Mouse (Mus musculus) lung, adult 2 months (tissue): ENCODE results near the gene Marc1. TPM values are rescaled to one million over a fixed set of nuclear protein-coding genes. Genes with fewer than 3 reads are reported as not detected.

ENCODE experiments used
- DNase-seq: peaks from one replicate; pipeline ENCODE4 v3.0.0; 2022
- H3K4me1 ChIP-seq: fragments of 200-500 bp; 2 replicates; pipeline ENCODE4 v1.6.1; 2011; ENCODE audit warnings: low read length; ENCODE audit not compliant: control insufficient read depth, insufficient read depth
- H3K4me3 ChIP-seq: fragments of 200-500 bp; replicated peaks from 2 replicates; pipeline ENCODE3; 2011; ENCODE audit warnings: low read depth, mild to moderate bottlenecking, control low read depth, low read length; ENCODE audit errors: extremely low read depth
- CTCF ChIP-seq: fragments of 200-500 bp; IDR thresholded peaks from 2 replicates; pipeline ENCODE4 v1.5.1; 2011; ENCODE audit warnings: mild to moderate bottlenecking, low read length, control low read depth; ENCODE audit not compliant: insufficient read depth
- POLR2A ChIP-seq: fragments of 200-500 bp; IDR thresholded peaks from 2 replicates; pipeline ENCODE4 v1.6.1; 2011; ENCODE audit warnings: low read depth, mild to moderate bottlenecking, control low read depth, low read length, borderline replicate concordance; ENCODE audit errors: extremely low read depth
- WGBS: fragments of 180-500 bp; shearing (Covaris S2); methylation state at CpG from one replicate; pipeline ENCODE4 v1.1.7; 2018; 5-methylcytosine and 5-hydroxymethylcytosine counted together
- polyA plus RNA-seq: library from polyadenylated mRNA; depleted of rRNA; stranded (reverse); fragments of >200 nt; gene quantifications from 2 replicates; pipeline ENCODE4 v1.2.3, GENCODE M21; 2012; rRNA removed

The Marc1 gene
- polyA plus RNA-seq, 1 experiment, result 1.2 TPM

DNA sequence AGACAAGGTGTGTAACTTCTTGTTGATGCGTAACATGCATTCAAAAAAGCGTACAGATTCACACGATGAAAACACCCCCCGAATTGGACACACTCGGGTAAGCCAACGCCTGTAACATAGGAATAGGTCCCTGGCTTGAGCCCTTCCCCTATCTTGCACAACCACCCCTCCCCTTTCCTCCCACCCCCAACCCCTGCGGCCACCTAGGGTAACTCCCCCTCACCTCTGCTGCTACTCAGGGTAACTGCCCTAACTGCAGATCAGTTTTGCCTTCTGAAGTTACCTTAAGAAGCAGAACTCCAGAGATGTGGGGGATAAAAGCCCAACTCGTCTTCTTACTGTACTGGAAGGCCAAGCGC lies 39.2 kb downstream of the Marc1 start:
- Histone ChIP-seq H3K4me3 (no peak overlapping the region), H3K4me1 (no peaks in the 10 kb centered on the region)
- DNase-seq, result no peak
- 20% methylated on average over 9 of the region's 9 CpGs for WGBS
- no peak for TF ChIP-seq CTCF
- no peak for TF ChIP-seq POLR2A

DNA sequence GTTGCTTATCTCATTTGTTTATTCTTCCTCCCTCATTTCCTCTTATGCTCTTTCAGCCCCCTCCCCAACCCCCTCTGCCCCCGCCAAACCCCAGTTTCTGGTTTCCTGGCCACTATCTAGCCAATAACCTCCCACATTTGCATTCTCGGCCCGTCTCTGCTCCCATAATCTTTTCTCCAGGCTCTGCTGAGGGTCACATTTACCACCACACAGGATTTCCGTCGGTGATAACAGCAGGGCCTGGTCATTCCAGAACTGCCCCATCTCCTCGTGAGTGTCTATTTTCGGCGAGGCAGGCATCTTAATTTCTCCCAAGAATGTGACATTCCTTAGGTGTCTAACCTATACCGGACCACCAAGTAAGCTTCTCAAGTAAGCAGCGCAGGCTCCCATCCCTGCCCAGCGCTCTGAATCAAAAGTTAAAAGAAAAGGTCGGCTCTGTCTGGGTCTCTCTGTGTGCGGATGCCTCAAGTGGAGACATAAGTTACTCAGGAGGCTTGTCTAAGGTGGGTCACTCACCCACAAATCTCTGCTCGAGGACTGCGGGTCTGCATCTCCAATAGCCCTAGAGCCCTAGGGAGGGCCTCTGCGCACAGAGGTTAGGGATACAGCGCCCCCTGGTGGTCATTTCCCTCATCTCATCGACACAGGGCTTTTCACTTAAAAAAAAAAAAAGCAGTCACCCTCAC lies 39.8 kb downstream of the Marc1 start:
- peak; percentile 72 for DNase-seq
- TF ChIP-seq POLR2A (no peak), CTCF (peak; percentile 75)
- WGBS, result 12% methylated on average over 18 of the region's 18 CpGs
- H3K4me1 ChIP-seq, result no peaks in the 10 kb centered on the region
- H3K4me3 ChIP-seq, result no peak overlapping the region

DNA sequence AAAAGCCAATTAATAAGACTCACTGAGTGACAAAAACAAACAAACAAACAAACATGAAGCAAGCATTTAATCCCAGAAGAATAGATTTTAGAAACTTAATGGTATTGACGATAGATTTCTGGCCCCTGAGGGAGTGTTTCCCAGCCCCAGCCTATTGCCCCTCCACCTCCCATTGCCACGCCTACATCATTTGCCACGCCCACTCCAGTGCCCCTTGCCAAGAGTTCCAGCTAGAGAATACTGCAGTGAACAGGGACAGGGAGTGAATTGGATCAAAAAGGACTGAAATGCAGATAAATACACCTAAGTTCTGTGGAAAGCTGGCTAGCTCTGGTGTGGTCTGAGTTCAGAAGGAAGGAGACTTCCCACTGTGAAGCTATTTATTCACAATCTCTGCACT lies 47.2 kb downstream of the Marc1 start:
- WGBS, result 55% methylated on average over 3 of the region's 3 CpGs
- H3K4me1 ChIP-seq, result no peaks in the 10 kb centered on the region
- H3K4me3 ChIP-seq, result no peak overlapping the region
- TF ChIP-seq CTCF (no peak), POLR2A (no peak)
- DNase-seq, result no peak

DNA sequence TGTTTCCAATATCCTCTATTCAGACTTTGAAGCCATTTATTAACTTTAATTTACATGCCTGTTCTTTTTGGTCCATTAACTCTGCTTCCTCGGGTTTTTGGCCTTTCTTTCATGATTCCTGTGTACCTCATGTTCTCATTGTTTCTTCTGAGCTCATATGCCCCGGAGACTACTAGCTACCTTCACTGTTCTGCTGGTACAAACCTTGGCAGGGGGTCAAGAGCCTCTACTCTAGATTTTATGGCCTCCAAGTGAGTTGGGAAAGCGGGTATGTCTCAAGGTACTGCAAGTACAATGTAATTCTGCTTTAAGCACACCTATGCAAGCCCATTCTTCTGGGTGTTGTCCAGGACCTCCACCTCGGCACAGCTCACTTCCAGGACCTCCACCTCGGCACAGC lies 48.2 kb downstream of the Marc1 start:
- no peak for TF ChIP-seq POLR2A
- no peak for TF ChIP-seq CTCF
- 76% methylated on average over 5 of the region's 5 CpGs for WGBS
- DNase-seq, result no peak
- Histone ChIP-seq H3K4me3 (no peak overlapping the region), H3K4me1 (no peaks in the 10 kb centered on the region)

DNA sequence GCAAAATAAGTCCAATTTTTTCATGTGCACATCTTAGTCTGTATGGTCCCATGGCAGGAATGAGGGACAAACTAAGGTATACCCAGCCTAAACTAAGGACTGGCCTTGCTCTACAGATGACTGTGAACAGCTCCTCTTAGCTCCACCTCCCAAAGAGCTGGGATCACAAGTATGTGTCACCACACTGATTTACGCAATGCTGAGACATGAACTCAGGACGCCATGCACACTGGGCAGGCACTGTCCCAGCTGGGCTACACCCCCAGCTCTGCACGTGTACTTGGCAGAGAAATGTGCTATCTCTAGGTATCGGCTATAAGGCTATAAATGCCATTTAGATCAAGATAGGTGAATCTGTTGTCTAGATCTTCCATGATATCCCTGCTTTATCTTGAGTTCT lies 49.1 kb downstream of the Marc1 start:
- 74% methylated on average over 4 of the region's 4 CpGs for WGBS
- Histone ChIP-seq H3K4me3 (no peak overlapping the region), H3K4me1 (no peaks in the 10 kb centered on the region)
- TF ChIP-seq POLR2A (no peak), CTCF (no peak)
- DNase-seq, result no peak

DNA sequence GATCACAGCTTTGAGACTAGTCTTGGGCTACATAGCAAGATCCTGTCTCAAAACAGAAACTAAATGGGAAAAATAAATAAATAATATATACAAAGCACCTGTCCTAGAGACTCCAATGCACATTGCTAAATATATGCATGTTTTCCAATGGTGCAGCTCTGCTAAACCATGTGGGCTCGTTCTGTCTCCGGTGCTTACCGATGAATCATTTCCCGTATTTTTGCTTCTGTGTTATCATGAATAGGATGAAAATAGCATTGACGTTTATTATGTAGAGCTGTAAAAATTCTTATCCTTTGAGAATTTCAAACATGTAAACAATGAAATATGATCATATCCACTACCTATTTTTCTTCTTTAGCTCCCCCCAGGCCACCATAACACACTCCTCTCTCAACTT lies 58.4 kb downstream of the Marc1 start:
- WGBS, result 61% methylated on average over 5 of the region's 5 CpGs
- DNase-seq, result no peak

DNA sequence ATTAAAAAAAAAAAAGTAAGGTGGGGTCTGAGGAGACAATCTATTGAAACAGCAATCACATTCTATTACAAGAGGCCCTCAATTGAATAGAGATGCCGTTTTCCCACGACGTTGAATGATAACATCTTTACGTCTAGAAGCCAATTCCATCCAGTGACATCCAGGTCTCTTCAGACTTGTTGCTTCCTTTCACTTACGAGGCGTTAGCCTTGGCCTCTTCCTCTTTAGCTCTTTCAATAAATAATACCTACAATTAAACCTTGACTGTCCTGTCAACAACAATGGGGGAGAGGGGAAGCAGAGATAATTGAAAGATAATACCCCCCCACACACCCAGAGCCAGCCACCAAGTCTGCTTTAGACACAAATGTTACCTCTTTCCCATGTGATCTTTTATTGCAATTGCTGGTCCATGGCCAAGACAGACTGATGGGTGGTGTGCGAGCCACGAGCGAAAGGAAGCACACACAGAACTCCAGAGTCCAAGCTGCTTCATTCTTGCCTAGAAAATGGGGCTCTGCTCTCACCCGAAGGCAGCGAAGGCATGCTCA lies 60.9 kb downstream of the Marc1 start:
- TF ChIP-seq CTCF (no peak), POLR2A (no peak)
- no peak for DNase-seq
- H3K4me1 ChIP-seq, result peaks cover 3% of the 10 kb centered on the region; the same call in 1 of the 2 replicates
- WGBS, result 54% methylated on average over 11 of the region's 11 CpGs
- H3K4me3 ChIP-seq, result no peak overlapping the region

More for the DNA sequence above, 58.4 kb downstream of the Marc1 start:
- no peak overlapping the region for H3K4me3 ChIP-seq
- TF ChIP-seq CTCF, result no peak
- no peak for TF ChIP-seq POLR2A
- peaks cover 3% of the 10 kb centered on the region; the same call in 1 of the 2 replicates for H3K4me1 ChIP-seq

DNA sequence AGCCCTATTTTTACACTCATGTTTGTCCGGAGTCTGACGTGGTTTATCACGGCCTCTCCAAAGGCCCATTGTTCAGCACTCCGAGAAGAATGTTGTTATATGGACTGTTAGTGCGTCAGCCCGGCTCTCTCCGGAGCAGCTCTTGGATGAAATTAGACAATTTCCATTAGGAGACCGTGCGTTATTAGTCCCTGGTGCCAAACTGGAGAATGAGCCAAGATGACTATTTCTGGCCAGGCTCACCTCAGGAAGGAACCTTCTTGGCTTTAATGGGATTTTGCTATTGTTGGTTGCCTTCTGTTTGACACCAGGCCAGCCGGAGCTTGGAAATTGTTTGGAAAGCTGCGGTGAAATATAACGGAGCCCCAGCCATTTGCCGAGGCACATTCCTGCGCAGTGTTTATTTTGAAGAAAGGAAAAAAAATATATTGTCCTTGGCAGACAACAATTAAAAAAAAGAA lies 62.4 kb downstream of the Marc1 start:
- Histone ChIP-seq H3K4me3 (no peak overlapping the region), H3K4me1 (peaks cover 5% of the 10 kb centered on the region; the same call in 1 of the 2 replicates)
- 25% methylated on average over 14 of the region's 14 CpGs for WGBS
- peak; percentile 25 for DNase-seq
- no peak for TF ChIP-seq POLR2A
- no peak for TF ChIP-seq CTCF

DNA sequence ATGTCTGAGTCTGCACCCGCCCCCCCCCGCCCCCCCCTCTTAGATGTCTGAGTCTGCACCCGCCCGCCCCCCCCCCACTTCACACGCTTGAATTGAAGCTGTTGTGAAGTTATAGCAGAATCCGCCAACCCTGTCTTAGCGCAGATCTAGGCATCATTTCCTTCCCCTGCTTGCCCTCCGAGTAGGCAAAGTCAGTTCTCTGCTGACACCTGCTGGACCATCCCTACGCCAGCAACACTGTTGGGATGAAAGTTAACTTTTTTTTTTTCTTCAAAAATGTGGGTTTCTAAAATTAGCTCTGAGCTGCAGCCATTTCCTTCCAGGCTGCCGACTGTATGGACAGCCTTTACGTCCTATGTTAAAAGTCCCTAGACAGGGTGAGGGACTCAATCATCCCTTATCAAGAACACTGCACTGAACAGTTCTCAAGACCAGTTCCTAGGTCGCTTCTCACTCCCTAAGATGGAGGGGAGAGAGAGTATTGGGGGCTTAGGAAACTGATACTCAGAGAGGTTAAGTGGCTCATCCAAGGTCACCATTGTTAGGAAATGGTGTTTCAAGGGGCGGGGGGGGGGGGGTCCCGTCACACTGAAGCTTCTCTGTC lies 73.1 kb downstream of the Marc1 start:
- TF ChIP-seq CTCF (peak; percentile 99), POLR2A (no peak)
- 8% methylated on average over 14 of the region's 14 CpGs for WGBS
- peaks cover 9% of the 10 kb centered on the region for H3K4me1 ChIP-seq
- no peak for DNase-seq
- no peak overlapping the region for H3K4me3 ChIP-seq

DNA sequence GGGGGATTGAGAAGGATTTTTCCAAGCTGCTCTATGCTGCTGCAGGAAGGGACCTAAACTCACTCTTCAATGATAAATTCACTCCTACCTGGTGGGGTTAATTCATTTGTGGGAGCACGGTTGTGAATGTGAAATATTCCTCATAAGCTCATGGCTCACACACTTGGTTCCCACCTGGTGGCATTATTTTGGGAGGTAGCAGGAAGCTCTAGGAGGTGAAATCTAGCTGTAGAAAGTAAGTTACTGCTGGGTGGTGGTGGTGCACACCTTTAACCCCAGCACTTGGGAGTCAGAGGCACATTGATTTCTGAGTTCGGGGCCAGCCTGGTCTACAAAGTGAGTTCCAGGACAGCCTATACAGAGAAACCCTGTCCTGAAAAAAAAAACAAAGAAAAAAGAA lies 73.9 kb downstream of the Marc1 start:
- TF ChIP-seq POLR2A, result no peak
- no peak for TF ChIP-seq CTCF
- WGBS, result 81% methylated on average over 2 of the region's 2 CpGs
- DNase-seq, result no peak
- H3K4me1 ChIP-seq, result peaks cover 9% of the 10 kb centered on the region
- no peak overlapping the region for H3K4me3 ChIP-seq

Other genes starting within 250 kb of the Marc1 start
- gene Hlx, start 78.7 kb downstream of the Marc1 start, polyA plus RNA-seq, result 72.0 and 77.7 TPM in 2 replicates
- 73.3 and 79.9 TPM in 2 replicates for gene Marc2, start 35.1 kb upstream of the Marc1 start, polyA plus RNA-seq
- gene C130074G19Rik, start 71.9 kb upstream of the Marc1 start, polyA plus RNA-seq, result 23.9 and 31.7 TPM in 2 replicates
- 2.7 and 3.7 TPM in 2 replicates for gene Mark1, start 188.3 kb upstream of the Marc1 start, polyA plus RNA-seq